Mouse (Mus musculus) midbrain, embryonic 15.5 days (tissue): ENCODE measurements around the gene Stx19. TPM values are rescaled to one million over a fixed set of nuclear protein-coding genes. Genes with fewer than 3 reads are reported as not detected.

Experiments
- ATAC-seq: fragments of 200-750 bp; cut with Nextera tagmentation; replicated peaks from 2 replicates; pipeline ENCODE4 v1.8.0; 2017; ENCODE audit warnings: moderate TSS enrichment
- H3K27ac ChIP-seq: fragments of 300-500 bp; sonication (generic); 2 replicates; pipeline ENCODE4 v1.5.1; 2015; ENCODE audit warnings: mild to moderate bottlenecking, inconsistent platforms
- H3K27me3 ChIP-seq: fragments of 300-500 bp; sonication (generic); replicated peaks from 2 replicates; pipeline ENCODE4 v1.6.1; 2015; ENCODE audit warnings: inconsistent platforms
- H3K36me3 ChIP-seq: fragments of 300-500 bp; sonication (generic); replicated peaks from 2 replicates; pipeline ENCODE4 v1.6.1; 2015; ENCODE audit warnings: inconsistent platforms
- H3K4me1 ChIP-seq: fragments of 300-500 bp; sonication (generic); 2 replicates; pipeline ENCODE4 v1.6.1; 2015; ENCODE audit warnings: inconsistent platforms
- H3K4me2 ChIP-seq: fragments of 300-500 bp; sonication (generic); 2 replicates; pipeline ENCODE4 v1.6.1; 2015; ENCODE audit warnings: inconsistent platforms, mild to moderate bottlenecking, moderate library complexity
- H3K4me3 ChIP-seq: fragments of 300-500 bp; sonication (generic); 2 replicates; pipeline ENCODE4 v1.5.1; 2015; ENCODE audit warnings: mild to moderate bottlenecking, inconsistent platforms
- H3K9ac ChIP-seq: fragments of 300-500 bp; sonication (generic); 2 replicates; pipeline ENCODE4 v1.6.1; 2015; ENCODE audit warnings: mild to moderate bottlenecking, inconsistent platforms
- H3K9me3 ChIP-seq: fragments of 300-500 bp; sonication (generic); 2 replicates; pipeline ENCODE4 v1.6.1; 2016; ENCODE audit warnings: inconsistent platforms
- WGBS: fragments of 180-500 bp; shearing (Covaris S2); methylation state at CpG from one replicate; pipeline ENCODE4 v1.1.7; 2015; ENCODE audit warnings: mixed read lengths; 5-methylcytosine and 5-hydroxymethylcytosine counted together
- polyA plus RNA-seq: library from polyadenylated mRNA; unstranded; fragments of >200 nt; fragmentation: Nextera tagmentation; extraction: Ambion mirVana; gene quantifications from 2 replicates; pipeline ENCODE4 v1.2.1, GENCODE M21; 2015

Stx19 gene
- polyA plus RNA-seq: 0.49 and 0.50 TPM in 2 replicates

DNA sequence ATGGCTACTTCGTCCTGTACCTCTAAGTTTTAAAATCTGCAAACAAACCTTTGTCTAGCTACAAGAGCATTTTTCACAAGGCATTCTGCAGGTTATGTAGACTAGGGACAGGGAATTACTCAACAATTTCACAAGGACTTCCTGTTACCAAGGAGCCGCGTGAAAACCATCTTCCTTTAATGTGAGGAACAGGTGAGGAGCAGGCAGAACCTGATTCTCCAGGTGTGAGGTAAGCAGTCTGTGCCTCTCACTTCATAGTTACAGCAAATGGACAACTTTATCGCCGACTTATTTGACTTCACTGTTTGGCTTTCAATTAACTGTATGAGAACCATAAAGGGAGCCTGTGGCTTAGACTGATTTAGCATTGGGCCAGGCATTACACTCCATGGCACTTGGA is at the start of gene Stx19:
Stx19 (plus strand) TSS at position 186 of the 400 bp plus-strand sequence.
- Histone ChIP-seq H3K9ac (no peak within 1 kb of the TSS), H3K4me3 (no peak within 1 kb of the TSS), H3K27ac (no peak within 1 kb of the TSS), H3K36me3 (no peaks in the 10 kb centered on the region), H3K27me3 (no peaks in the 10 kb centered on the region), H3K4me2 (no peak within 1 kb of the TSS), H3K4me1 (no peaks in the 10 kb centered on the region), H3K9me3 (no peaks in the 10 kb centered on the region)
- WGBS: 86% methylated on average over 5 of the region's 5 CpGs
- ATAC-seq: no peak

DNA sequence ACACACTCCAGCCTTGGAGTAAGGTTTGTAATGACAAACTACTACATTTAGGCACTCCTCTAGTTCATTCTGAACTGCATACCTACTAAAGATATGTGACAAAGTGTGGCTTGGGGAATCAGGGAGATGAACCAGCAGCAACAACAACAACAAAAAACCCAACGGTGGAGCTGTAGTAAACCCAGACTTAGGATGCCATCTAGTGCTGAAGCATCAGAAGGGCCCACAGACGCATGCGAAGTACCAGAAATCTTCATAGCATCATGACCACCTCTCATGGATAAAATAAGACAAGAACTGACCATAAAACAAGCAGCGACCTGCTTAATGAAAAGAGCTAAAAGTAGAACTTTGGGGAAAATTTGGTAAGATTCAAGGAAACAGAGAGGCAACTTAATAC is 41.0 kb upstream of the Stx19 start:
- Histone ChIP-seq H3K27me3 (no peaks in the 10 kb centered on the region), H3K4me1 (no peaks in the 10 kb centered on the region), H3K4me2 (no peak overlapping the region), H3K4me3 (no peak overlapping the region), H3K36me3 (no peaks in the 10 kb centered on the region), H3K9me3 (no peaks in the 10 kb centered on the region), H3K27ac (no peak overlapping the region), H3K9ac (no peak overlapping the region)
- no peak for ATAC-seq
- WGBS: 80% methylated on average over 4 of the region's 4 CpGs

DNA sequence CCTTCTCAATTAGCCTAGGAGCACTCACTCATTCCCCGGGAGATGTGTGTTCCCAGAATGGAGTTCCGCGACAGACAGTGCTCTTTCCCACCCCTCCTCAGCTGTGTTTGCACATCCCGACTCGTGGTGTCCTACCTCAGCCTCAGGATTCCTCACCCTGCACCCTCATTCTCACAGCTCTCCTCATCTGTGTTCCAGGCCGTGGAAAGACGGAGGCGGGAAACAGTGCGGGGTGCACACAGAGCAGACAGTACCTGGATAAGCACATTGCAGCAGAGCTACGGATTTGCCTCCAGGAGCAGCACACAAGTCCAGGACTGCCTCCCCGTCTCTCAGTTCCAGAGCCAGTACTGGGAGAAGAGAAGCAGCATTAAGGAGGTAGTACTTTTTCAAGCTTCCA is 38.4 kb upstream of the Stx19 start:
- Histone ChIP-seq H3K27me3 (no peaks in the 10 kb centered on the region), H3K9ac (no peak overlapping the region), H3K36me3 (no peaks in the 10 kb centered on the region), H3K4me3 (no peak overlapping the region), H3K27ac (no peak overlapping the region), H3K4me1 (no peaks in the 10 kb centered on the region), H3K9me3 (no peaks in the 10 kb centered on the region), H3K4me2 (no peak overlapping the region)
- ATAC-seq: no peak
- 74% methylated on average over 11 of the region's 11 CpGs for WGBS

DNA sequence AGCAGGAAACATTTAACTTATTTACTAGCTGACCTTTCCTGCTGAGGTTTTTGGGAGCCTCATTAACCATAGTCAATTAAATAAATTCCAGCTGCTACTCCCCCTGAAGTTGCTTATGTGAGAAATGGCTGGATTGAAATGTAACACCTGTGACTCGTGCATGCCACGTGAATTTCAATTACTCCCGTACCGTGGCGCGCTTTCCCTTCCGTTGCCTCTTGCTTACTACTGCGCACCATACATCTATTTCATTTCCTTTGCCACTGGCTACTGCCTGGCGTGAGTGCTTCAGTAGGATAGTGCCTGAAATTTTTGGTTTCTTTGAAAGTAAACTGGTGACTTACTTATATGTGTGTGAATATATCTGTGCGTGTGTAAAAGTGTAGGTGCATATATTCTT is 36.2 kb upstream of the Stx19 start:
- Histone ChIP-seq H3K9ac (no peak overlapping the region), H3K36me3 (no peaks in the 10 kb centered on the region), H3K27me3 (no peaks in the 10 kb centered on the region), H3K4me2 (no peak overlapping the region), H3K27ac (no peak overlapping the region), H3K9me3 (no peaks in the 10 kb centered on the region), H3K4me3 (no peak overlapping the region), H3K4me1 (no peaks in the 10 kb centered on the region)
- 83% methylated on average over 10 of the region's 10 CpGs for WGBS
- ATAC-seq: no peak

DNA sequence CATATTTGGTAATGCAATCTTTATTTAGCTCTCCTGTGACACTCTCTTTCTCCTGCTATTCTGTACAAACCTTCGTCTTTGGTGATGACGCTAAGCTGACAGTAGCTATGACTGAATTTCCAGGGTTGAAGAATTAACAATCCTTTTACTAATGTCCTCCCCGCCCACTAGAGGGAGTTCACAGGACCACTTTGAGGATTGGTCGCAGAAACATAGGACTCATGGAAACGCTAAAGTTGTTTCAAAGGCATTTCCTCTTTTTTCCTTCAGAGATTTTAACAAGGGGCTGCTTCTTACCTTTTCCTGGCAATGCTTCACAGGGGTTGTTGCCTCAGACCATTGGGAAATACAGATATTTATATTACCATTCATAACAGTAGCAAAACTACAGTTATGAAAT is 32.2 kb upstream of the Stx19 start:
- peaks cover 21% of the 10 kb centered on the region for H3K4me1 ChIP-seq
- H3K9me3 ChIP-seq: no peaks in the 10 kb centered on the region
- no peak overlapping the region for H3K27ac ChIP-seq
- H3K36me3 ChIP-seq: no peaks in the 10 kb centered on the region
- 58% methylated on average over 5 of the region's 5 CpGs for WGBS
- H3K4me3 ChIP-seq: no peak overlapping the region
- H3K9ac ChIP-seq: no peak overlapping the region
- no peak overlapping the region for H3K4me2 ChIP-seq
- no peaks in the 10 kb centered on the region for H3K27me3 ChIP-seq
- no peak for ATAC-seq

DNA sequence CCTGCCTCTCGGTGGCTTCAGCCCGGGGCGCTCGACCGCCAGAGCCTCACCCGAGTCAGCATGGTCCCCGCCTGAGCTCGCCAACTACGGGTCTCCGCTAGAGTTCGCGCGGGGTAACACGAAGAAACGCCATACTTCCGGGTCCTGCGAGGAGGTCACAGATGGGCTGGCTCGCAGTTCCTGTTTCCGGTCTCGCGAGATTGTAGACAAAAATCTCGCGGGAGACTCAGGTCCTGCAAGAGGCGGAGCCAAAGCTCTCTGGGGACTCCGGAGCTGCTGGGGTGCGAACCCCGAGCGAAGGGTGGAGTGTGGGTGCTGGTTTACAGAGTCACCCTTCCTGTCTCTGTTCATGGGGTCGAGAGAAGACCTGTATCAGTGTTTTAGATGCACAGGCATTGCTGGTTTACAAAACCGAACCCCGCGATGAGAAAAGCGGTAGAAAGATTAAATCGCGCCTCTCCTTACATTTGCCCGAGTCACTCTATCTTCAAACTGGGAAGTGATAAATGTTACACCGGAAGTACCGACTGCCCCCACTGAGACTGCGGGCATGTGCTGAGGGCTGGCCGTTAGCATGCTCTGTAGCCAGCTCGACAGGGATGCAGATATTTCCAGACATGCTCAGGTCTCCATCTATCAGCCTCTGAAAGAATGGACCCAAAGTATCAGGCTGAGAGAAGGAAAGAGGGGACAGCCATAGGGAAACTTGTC is 27.7 kb upstream of the Stx19 start, which contains the start of gene Nsun3:
Nsun3 (minus strand) TSS at position 198 of the 711 bp plus-strand sequence.
- peak within 1 kb of the TSS; percentile 90 for H3K9ac ChIP-seq
- peaks cover 25% of the 10 kb centered on the region for H3K4me1 ChIP-seq
- H3K4me3 ChIP-seq: peak within 1 kb of the TSS; percentile 98
- peak within 1 kb of the TSS; percentile 60 for H3K4me2 ChIP-seq
- WGBS: 2% methylated on average over 41 of the region's 41 CpGs
- ATAC-seq: peak; percentile 98
- peak within 1 kb of the TSS; percentile 85 for H3K27ac ChIP-seq
- no peaks in the 10 kb centered on the region for H3K27me3 ChIP-seq
- H3K36me3 ChIP-seq: no peaks in the 10 kb centered on the region
- no peaks in the 10 kb centered on the region for H3K9me3 ChIP-seq

DNA sequence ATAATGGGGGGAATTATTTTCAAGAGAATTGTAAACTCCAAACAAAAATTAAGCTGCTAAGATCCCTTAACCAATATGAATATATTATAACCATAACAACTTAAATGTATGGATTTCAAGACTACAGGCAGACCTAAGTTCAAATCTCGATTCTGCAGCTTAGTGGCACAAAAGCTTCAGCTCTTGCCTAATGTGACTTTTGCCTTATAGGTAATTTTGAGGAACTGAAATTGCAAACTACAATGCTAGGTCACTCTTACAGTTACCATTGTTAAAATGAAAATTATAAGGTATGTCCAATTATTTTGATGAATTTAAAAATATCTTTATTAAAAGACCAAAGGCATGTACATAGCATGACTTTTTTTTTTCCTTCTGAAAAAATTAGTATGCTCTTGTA is 17.9 kb upstream of the Stx19 start:
- Histone ChIP-seq H3K36me3 (peaks cover 7% of the 10 kb centered on the region; the same call in 1 of the 2 replicates), H3K9me3 (no peaks in the 10 kb centered on the region), H3K9ac (no peak overlapping the region), H3K4me2 (no peak overlapping the region), H3K27ac (no peak overlapping the region), H3K4me3 (no peak overlapping the region), H3K27me3 (no peaks in the 10 kb centered on the region), H3K4me1 (no peaks in the 10 kb centered on the region)
- no peak for ATAC-seq
- 90% methylated on average over 1 of the region's 1 CpGs for WGBS

DNA sequence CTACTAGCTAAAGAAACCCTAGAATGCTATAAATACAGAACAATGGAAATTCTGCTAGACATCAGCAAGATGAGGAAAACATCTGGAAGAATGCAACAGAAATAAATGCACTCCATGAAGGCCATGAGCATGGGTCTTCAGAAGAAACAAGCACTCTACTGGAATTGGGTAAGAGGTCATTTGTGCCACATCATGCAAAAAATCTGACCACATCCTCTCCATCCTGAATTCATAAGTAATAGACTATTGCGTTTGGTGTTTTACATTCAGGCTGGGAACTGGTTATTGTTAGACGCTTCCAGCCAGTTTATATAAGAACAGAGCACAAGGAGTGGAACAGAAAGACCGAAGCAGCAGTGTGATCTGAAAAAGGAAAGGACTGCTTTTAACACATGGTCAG is 15.7 kb upstream of the Stx19 start:
- Histone ChIP-seq H3K27ac (no peak overlapping the region), H3K9ac (no peak overlapping the region), H3K4me2 (no peak overlapping the region), H3K4me1 (no peaks in the 10 kb centered on the region), H3K27me3 (no peaks in the 10 kb centered on the region), H3K4me3 (no peak overlapping the region), H3K9me3 (no peaks in the 10 kb centered on the region), H3K36me3 (peaks cover 15% of the 10 kb centered on the region; the same call in 1 of the 2 replicates)
- 94% methylated on average over 3 of the region's 3 CpGs for WGBS
- ATAC-seq: no peak

DNA sequence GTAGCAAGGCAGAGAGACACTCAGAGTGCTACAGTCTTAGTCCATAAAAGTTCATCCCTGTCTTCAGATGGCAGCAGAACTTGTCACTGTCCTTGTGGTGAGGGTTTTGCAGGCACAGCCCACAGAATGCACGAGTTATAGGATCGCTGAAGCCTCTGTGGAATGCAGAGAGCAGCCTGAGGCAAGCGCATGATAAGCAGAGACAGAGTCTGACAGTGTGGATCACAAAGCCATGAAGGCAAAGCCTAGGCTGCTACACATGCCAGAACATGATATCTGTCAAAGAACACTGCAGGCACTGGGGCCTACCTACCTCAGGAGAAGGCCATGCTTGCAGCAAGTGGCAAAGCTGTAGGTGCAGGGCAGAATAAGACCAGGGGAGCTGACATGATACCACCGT is 15.1 kb upstream of the Stx19 start:
- Histone ChIP-seq H3K27ac (no peak overlapping the region), H3K4me1 (no peaks in the 10 kb centered on the region), H3K36me3 (peaks cover 15% of the 10 kb centered on the region; the same call in 1 of the 2 replicates), H3K4me2 (no peak overlapping the region), H3K27me3 (no peaks in the 10 kb centered on the region), H3K9me3 (no peaks in the 10 kb centered on the region), H3K9ac (no peak overlapping the region), H3K4me3 (no peak overlapping the region)
- 89% methylated on average over 4 of the region's 4 CpGs for WGBS
- no peak for ATAC-seq

DNA sequence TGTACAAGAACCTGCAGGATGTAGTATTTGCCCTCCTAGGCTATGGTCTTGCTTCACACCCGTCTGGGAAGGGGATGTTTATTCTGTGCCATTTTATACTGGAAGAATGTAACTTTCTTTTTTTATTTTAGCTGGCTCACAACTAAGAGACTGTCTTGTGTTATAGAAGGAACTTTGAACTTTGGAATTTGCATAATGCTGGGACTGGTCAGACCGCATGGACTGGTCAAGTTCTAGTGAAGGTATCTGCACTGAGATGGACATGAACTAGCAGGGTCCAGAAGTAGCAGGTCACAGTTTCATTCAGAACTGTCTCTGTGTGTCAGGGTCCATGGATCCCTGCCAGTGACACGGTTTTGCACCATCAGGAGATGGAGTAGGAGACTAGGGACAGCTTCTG is 14.6 kb upstream of the Stx19 start:
- H3K9me3 ChIP-seq: no peaks in the 10 kb centered on the region
- no peak overlapping the region for H3K27ac ChIP-seq
- no peak overlapping the region for H3K9ac ChIP-seq
- ATAC-seq: no peak
- WGBS: 85% methylated on average over 3 of the region's 3 CpGs
- H3K27me3 ChIP-seq: no peaks in the 10 kb centered on the region
- H3K36me3 ChIP-seq: peaks cover 15% of the 10 kb centered on the region; the same call in 1 of the 2 replicates
- H3K4me3 ChIP-seq: no peak overlapping the region
- H3K4me2 ChIP-seq: no peak overlapping the region
- no peaks in the 10 kb centered on the region for H3K4me1 ChIP-seq

DNA sequence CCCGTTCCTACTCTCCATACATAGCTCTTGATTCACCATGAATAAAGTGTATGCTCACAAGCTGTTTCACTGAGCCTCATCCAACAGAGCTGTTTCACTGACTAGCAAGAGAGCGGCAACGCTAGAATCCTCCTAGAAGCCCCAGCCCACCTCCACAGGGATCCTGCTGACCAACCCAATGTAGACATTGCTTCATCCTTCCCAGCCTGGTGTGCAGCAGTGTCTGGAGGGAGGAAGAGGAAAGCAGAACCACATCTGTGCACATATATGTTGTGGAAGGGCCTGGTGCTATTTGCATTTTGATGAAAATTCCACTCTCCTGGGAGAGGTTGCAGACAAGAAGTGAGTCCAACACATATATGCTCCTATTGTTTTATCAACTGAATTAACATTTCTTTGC is 9.9 kb upstream of the Stx19 start:
- Histone ChIP-seq H3K9ac (no peak overlapping the region), H3K36me3 (peaks cover 10% of the 10 kb centered on the region; the same call in 1 of the 2 replicates), H3K4me3 (no peak overlapping the region), H3K27me3 (no peaks in the 10 kb centered on the region), H3K27ac (no peak overlapping the region), H3K4me1 (no peaks in the 10 kb centered on the region), H3K9me3 (no peaks in the 10 kb centered on the region), H3K4me2 (no peak overlapping the region)
- 92% methylated on average over 3 of the region's 3 CpGs for WGBS
- no peak for ATAC-seq

DNA sequence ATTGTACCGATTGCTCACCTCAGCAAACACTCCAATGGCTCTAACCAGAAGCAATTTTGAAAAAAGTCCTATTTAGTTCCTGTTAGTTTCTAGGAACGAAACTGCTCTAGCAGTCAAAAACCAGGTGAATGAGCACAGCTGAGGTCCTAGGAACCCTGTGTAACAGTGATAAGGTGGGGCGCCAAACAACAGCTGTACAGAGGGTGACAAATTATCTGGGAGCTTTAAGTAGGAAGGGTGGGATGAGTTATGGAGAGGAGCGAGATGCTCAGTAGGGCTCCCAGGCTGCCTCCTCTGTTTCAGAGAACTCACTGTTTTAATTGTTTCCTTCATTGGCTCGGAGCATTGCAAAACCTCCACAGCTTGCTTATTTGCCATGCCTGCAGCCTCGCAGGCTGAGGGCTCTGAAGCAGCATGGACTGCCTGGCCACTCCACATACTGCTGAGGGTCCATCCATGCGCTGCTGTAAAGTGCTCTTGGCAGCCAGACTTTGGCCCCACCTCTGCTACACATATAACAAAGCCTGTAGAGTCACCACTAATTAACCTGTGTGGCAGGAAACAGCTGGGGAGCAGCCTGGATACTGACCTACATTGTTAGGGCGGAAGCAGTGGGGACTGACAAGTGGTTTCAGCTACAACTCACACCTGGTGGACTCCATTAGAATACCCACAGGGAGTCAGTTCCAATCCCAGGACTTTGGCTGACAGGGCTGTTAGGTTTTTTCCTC is 7.1 kb upstream of the Stx19 start:
- H3K36me3 ChIP-seq: peaks cover 2% of the 10 kb centered on the region; the same call in 1 of the 2 replicates
- no peak overlapping the region for H3K4me2 ChIP-seq
- H3K27me3 ChIP-seq: no peaks in the 10 kb centered on the region
- no peak overlapping the region for H3K9ac ChIP-seq
- no peak overlapping the region for H3K27ac ChIP-seq
- ATAC-seq: peak; percentile 60; the same call in 1 of the 2 replicates
- H3K9me3 ChIP-seq: no peaks in the 10 kb centered on the region
- 62% methylated on average over 8 of the region's 8 CpGs for WGBS
- no peak overlapping the region for H3K4me3 ChIP-seq
- H3K4me1 ChIP-seq: no peaks in the 10 kb centered on the region
